Mouse (Mus musculus): ENCODE measurements around the gene Hk1.

Hk1 gene

DNA sequence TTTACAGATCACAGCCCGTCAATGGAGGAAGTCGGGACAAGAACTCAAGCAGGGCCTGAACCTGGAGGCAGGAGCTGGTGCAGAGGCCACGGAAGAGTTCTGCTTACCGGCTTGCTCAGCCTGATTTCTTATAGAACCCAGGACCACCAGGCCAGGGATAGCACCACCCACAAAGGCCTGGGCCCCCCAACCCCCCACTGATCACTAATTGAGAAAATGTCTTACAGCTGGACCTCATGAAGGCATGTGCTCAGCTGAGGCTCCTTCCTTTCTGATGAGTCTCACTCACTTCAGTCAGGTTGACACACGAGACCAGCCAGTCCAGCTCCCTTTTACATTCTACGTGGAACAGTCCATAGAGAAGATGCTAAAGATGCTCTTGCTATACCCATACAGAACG lies 153.9 kb downstream of the Hk1 start:
- no peak for DNase-seq (ENCODE audit: inconsistent age in 2 of 2, low spot score in 1 of 2)

DNA sequence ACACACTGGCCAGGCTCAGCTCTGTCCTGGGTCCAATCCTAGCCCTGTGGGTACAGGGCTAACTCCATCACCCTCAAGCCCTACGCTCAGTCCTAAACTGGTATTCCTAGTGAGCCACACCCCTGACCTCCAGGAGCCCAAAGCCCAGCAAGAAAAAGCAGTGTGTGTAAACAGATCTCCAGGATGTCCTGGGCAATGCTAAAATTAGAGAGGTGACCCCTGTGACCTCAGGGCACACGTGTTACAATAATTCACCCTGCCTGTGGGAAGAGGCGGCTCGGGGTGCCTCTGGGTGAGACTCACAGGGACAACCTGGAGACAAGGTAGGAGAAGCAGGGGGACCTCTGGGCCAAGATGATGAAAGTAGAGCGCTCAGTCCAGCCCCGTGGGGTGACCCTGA lies 155.5 kb downstream of the Hk1 start:
- peak; percentile 57 to 74 for DNase-seq (ENCODE audit: inconsistent age in 2 of 2, low spot score in 1 of 2)

DNA sequence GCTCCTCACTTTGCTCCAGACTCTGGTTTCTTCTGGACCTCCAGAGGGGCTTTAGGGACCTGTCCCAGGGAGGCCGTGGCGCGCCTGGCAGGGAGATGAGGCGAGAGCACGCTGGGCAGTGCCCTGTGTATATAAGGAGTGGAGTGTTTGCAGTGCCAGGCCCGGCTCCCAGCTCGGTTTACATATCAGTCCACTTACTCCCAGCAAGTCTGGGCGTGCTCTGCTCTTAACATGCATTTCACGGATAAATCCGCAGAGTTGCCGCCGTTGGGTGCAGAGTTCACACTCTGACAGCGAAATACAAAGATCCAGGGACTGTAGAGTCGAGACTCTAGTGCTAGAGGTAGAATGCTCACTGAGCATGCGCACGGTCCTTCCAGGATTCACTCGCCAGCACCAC lies 156.9 kb downstream of the Hk1 start:
- DNase-seq (ENCODE audit: inconsistent age in 2 of 2, low spot score in 1 of 2): no peak

DNA sequence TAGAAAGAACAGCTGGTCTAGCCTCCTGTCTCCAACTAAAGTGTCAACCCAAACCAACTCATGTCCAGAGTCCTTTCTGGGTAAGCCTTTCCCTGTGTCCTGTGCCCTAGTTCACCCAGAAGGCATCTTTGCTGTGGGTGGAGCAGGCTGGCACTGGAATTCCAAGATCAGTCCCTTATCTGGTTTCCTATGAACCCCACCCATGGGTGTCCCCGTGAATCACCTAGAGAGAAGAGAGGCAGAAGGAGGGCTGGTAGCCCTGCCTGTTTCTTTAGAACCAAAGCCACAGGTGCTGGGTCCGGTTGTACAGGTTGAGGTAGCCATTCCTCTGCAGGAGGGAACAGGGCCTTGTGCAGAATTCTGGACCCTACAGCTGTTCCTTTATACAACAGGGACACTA lies 158.1 kb downstream of the Hk1 start:
- DNase-seq (ENCODE audit: inconsistent age in 2 of 2, low spot score in 1 of 2): no peak

DNA sequence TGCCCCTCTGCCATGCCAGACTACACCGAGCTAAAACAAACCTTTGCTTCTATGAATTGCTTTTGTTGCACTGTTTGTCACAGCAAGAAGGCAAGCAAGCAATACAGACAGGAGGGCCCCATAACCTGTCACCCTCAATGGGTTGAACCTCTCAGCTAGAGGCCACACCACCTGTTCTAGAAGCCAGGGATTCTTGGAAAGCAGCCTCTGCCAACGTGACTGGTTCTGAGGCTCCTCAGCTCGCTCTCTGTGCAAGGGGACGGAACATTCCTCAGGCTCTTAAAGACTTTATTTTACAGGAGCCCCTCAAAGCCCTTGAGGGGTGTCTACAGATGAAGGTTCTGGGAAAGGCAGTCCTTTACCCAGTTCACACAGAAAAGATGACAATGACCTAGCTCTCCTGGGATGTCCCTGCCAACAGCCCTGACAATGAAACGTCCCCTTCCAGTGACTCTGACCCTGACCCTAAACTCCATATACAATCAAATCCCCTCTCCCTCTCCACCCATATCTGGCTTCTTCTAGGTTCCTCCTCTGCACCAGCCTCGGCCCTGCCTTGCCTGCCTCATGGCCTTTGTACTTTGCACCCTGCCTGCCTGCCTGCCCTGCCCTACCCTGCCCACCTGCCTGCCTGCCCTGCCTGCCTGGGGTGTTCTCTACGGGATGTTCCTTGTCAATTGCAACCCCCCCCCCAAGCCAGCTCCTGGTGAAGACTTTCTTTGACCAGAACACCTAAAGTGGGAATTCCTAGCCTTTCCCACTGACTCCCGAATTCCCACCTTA lies 158.8 kb downstream of the Hk1 start:
- no peak for DNase-seq (ENCODE audit: inconsistent age in 2 of 2, low spot score in 1 of 2)

Measured in adrenal gland, adult (tissue).